Mouse (Mus musculus) erythroid progenitor cell, adult 5-6 weeks (primary cell): ENCODE measurements around the gene Chd3. TPM values are rescaled to one million over a fixed set of nuclear protein-coding genes. Genes with fewer than 3 reads are reported as not detected.

Source experiments
- ATAC-seq: replicated peaks from 2 replicates; pipeline ENCODE4 v1.8.0; 2016; ENCODE audit warnings: moderate number of reproducible peaks, mild to moderate bottlenecking, moderate TSS enrichment, inconsistent platforms; ENCODE audit not compliant: poor library complexity, low FRiP score, severe bottlenecking
- total RNA-seq, 2 experiments: library from RNA; stranded (forward) in 1 of 2; stranded (reverse) in 1 of 2; fragments of 150-400 nt in 1 of 2; fragments of 186-747, 209-891 nt in 1 of 2; gene quantifications; 2 replicates each; pipeline versions ENCODE4 v1.2.3 to v1.2.4; 2015 to 2017; ENCODE audit warnings: low replicate concordance in 2 of 2

Gene Chd3
- total RNA-seq (2015; ENCODE audit: low replicate concordance) (21.0 and 33.2 TPM in 2 replicates), total RNA-seq (2017; ENCODE audit: low replicate concordance) (18.9 and 19.5 TPM in 2 replicates)

DNA sequence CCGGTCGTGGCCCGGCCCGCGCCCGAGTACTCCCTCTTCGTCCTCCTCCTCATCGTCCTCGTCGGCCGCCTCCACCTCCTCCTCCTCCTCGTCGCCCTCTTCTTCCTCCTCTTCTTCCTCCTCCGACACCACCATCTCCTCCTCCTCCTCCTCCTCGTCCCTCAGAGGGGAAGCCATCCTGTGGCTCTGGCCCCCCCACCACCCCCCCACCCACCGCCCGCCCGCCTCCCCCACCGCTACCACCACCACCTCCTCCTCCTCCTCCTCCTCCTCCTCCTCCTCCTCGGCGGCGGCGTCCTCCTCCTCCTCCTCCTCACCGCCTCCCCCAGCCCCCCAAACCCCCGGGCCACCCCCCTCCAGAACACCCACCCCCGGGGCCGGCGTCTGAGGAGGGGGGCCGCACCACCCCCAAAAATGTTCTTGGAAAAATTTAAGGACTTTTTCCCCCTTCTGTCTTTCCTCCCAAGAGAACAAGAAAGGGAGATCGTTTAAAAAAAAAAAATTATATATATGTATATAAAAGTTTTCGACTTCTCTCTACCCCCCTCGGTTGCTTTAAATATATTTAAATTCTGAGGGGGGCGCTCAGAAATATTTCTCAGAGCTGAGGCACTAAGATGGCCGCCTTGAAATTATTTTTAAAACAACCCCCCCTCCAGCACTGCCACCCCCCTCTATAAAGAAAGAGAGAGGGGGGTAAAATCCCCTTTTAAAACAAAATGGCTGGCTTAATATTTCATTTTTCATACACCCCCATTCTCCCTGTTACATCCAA is at the start of gene Chd3:
Chd3 (minus strand) TSS at position 192 of the 775 bp plus-strand sequence.
- no peak for ATAC-seq

- ATAC-seq = peak; percentile 59
Measured at GRCm38 (mm10) chr11:69417449-69418384, 48.5 kb upstream of the Chd3 start.

DNA sequence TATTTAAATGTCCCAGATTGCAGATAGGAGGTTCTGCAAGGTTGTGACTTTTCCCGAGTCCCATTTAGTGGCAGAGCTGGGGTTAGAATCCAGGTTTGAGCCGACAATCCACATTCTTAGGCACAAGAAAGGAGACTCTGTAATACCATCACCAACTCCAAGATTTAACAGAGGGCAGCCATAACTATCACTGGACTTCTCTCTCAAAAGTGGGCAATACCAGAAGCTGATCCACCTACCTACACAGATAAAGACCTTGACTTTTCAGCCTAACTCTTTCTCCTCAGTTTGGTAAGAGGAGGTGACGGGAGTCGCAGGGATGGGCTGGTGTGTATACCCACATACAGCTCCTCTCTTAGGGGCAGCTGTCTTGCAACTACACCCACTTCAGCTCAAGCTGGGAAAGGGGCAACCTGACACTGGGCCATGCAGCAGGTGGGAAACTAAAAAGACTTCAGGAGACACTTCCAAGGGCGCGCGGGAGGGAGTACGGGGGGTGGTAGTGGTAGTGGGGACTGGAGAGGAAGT is 47.8 kb upstream of the Chd3 start:
- no peak for ATAC-seq

- no peak for ATAC-seq
Measured at GRCm38 (mm10) chr11:69416509-69416908, 47.3 kb upstream of the Chd3 start.

DNA sequence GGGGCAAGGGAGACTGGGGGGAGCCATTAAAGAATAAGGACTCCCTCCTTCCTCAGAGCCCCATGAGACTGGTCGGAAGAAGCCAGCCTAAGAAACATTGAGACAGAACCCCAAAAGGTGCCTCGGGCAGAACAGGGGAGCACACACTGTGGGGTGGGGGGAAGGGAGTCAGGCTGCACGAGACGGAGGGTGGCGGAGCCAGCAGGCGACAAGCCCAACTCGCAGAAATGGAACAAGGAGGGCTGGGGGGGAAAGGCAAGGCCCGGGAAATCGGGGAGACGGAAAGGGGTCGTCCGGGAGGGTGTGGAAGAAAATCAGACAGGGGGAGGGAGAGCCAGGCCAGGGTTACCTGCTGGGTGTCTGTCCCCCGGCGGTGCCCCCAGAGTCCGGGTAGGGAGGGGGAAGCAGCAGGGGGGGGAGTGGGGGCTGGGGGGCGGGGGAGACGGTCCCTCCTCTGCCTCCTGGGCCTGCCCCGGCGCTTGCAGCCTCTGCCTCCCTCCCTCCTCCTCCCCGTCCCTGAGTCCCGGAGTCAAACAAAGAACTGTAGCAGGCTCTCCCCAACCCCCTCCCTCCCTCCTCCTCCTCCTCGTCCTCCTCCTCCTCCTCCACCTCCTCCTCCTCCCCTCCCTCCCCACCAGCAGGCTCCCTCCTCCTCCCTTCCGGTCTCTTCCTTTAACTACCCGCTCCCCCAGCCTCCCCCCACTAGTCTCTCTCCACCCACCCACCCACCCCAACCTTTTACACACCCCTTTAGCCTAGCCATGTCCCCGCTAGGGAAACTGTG is 46.7 kb upstream of the Chd3 start:
- ATAC-seq = no peak

DNA sequence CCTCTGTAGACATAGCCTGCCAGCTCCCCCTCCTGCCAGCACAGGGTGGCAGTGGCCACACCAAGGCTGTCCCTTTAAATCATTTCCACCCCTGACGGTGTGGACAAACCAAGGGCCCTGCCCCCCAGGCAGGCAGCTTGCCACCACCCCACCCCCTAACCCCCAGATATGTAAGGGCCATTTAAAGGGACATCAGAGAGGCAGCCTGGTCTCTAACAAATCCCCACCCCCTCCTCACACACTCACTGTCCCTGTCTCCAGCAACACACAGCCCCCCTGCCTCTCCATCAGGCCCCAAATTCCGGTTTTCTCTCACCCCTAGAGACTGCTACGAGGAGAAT is 46.1 kb upstream of the Chd3 start:
- no peak for ATAC-seq

DNA sequence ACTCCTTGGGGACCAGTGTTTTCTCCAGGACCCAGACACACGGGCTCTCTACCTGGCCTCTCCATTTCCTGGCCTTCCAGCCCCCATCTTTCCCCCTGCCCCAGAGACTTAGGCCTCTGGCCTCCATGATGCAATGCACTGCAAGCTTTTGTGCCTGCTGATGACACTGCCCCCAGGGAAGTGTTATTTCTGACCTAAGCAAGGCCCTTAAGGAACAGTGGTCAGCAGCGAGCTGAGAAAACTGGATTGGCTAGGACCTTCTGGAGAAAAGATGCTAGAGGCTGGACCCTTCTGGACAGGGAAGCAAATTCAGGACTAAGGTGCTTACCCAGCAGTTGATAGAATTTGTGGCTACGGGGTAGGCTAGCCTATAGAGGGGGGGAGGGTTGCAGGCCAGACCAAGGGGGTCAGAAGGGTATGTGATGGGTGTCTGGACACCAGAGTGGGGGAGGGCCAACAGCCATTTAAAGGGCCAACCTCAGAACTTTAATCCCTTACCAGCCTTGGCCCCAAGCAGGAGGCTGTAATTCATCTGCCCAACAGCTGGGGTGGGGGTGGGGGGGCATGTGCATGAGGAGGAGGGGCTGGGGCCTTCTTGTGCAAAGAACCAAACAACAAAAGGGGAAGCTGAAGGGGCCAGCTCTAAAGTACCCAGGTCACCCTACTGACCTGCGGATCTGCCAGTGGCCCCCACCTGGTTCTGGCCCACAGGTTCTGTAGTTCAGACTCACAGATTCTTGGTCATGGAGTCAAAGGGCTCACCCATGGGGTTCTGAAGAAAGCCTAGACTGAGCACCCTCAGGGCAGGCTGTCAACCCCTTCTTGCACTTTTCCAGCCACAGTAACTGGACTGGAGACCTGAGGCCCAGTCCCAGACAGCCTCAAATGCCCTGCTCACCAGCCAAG is 45.5 kb upstream of the Chd3 start:
- ATAC-seq = no peak

DNA sequence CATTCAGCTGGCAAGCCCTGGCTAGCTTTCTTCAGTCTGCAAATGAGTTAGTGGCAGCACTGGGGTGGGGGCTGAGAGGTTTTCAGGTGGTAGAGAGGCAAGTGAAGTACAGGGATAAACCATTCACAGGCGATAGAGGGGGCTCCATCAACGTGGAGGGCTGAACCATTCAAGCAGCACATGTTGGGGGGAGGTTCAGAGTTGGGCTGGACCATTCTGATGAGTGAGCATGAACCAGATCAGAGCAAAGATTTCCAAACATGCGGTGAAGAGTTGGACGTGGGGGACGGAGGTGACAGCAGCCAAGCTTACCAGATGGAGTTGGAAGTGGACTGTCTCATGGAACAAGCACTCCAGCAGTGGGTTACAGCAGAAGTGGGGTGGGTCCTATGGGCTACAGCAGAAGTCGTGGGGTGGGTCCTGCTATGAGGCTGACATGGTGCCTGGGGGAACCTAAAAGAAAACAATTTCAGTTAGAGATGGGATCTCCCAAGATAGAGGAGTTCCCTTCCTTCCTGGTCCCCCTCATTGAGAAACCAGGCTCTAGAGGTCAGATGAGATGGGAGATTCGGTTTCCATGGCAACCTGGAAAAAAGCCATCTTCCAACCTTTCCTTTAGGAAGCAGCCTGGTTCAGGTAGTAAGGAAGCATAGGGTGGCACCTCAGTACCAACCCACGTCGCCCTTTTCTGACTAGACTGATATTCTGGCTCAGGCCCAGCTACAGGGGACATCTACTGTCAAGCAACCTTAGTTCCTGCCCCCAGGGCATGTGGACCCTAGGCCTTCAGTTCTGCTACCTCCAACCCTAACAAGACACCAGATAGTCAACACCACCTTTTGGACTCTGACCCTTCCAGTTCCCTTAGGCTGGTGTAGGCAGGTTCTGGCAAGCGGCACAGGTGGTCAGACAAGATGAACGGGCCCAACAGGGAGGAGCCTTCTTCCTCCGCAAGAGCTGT is 44.3 kb upstream of the Chd3 start, which contains the start of gene Kdm6b:
Kdm6b (minus strand) TSS at position 455 of the 961 bp plus-strand sequence.
- no peak for ATAC-seq

- no peak for ATAC-seq
Measured at GRCm38 (mm10) chr11:69412548-69412947, 43.3 kb upstream of the Chd3 start.

GRCm38 (mm10) chr11:69411538-69412203 is 42.5 kb upstream of the Chd3 start:
- no peak; the same call in 1 of the 2 replicates for ATAC-seq

- peak; percentile 40 for ATAC-seq
Measured at GRCm38 (mm10) chr11:69411073-69411535, 41.9 kb upstream of the Chd3 start.

DNA sequence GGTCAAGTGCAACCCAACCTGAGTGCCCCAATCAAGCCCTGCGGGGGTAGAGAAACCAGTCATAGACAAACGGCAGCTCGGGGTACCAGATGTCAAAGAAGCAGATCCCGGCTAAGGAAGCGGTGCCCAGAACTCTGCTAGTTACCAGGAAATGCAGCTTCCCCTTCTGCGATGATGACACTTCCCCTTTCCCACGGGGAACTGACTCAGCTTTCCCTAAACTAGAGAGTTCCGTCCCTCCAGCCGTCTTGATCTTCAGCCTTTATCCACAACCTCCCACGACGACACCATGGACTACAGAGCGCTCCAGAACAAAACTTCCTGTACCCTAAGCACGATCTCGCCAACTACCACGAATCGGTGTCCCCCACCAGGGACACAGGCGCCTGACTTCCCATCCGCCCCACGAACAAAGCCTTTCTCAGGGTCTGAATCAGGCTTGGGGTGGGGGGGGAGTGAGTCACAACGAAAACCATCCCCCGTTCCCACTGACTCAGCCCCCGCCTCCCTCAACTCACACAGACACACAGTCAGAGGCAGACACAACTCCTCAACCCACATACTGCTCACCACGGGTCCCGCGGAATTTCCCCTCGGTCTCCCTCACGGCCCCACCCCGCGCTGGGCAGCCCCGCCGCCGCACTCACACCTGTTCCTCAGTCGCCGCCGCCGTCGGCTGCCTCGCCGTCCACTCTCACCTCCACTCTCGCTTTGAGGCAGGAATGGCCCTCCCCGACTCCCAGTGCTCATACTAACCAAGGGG is 41.3 kb upstream of the Chd3 start:
- no peak for ATAC-seq

DNA sequence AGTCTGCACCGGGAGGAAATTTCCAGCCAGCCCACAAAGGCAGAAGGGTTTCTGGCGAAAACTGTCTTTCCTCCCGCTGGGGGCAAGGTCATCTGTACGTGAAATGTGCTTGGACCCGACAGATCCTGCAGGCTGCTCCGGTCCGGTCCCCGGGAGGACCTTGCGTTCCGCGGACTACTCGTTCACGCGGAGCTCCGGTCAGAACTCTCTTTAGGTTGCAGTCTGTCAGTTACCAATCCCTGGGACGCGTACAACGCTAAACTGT is 40.8 kb upstream of the Chd3 start:
- ATAC-seq = no peak

DNA sequence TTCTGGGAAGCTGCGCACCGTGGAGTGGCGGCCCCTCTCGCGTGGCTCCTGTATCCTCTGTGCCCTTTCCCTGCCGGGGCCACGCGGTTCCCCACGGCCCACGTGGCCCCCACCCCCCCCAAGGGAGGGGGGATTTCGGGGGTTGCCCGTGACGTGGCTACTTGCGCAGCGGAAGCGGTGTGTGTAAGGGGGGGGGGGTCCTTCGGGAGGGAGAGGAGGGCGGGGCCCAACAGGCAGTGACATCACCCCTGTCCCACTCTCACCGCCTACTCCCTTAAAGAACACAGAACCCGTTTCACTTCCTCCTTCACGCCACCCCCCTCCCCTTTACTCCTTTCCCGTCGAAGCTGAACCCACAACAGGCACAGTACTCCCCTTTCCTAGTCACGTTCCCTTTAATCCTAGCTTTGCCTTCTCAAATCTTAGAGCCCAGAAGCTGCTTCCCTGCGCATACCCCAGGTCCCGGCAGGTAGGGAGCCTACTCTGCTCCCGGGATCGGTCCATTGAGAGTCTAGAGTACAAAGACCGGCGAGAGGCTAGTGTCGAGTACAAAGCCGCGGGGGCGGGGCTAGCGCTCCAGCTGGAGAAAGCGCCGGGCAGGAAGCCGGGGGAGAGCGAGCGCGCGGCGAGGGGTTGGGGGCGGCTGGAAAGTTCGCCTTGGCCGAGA is 40.3 kb upstream of the Chd3 start:
- ATAC-seq = 0 out of 2 replicates have a peak, but pooled peaks have one; percentile 31

DNA sequence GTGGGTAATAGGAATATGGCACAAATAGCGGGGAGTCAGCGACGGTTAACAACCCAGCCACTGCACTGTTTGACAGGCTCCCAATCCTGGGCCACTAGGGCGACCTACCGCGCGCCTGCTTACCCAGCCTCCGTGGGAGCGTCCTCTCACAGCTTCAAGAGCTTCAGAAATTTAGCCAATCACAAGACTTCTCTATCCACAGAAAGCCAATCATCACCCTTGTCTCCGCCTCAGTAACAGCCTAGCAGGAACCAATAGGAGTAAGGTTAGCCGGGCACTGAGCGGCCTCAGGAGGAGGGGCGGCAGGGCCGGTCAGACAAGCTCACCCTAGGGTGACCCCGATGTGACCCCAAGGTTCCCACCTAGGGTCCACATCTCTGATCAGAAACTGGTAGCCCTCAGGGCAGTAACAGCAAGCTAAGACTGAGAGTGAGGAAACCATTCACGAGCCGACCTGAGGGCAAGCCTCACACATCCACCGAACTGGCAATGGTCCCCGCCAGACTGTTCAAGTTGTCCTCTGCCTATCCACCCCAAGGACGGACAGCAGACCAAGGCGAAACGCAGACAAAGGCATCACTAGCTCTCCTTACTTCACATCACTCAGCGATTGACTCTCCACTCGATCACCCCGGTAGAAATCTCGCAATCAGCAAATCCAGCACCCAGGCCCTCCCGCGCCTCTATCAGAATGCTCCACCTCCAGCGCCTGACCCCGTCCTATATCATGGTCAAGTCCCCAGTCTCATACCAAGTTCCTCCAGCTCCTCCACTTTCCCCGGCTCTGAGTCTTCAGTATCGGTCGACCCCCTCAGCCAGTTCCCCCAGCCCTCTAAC is 39.6 kb upstream of the Chd3 start:
- peak; percentile 82 for ATAC-seq
